Mouse (Mus musculus) adrenal gland, postnatal 4 days (tissue): ENCODE data around the gene Olfr165. TPM values are rescaled to one million over a fixed set of nuclear protein-coding genes. Genes with fewer than 3 reads are reported as not detected.
"Not testable (repeated sequence)": the region's sequence is repeated elsewhere in the genome, so short reads cannot be mapped to it uniquely, and the experiment has no call there.

Experiments
- DNase-seq, 2 experiments: peaks; one replicate each; pipeline ENCODE4 v3.0.0; 2021 to 2022; ENCODE audit warnings: low spot score in 2 of 2, mixed read lengths in 2 of 2
- long read RNA-seq, 2 experiments: library from polyadenylated mRNA; stranded (forward); transcript quantifications; one replicate each; pipeline ENCODE4 v2.0.0; 2021
- total RNA-seq, 2 experiments: library from RNA; stranded (reverse); gene quantifications; 2 replicates each; pipeline ENCODE4 v1.2.3; 2021

Olfr165 gene
- total RNA-seq = not detected
- long read RNA-seq, experiment 1 = 0 reads
- long read RNA-seq, experiment 2 = 0 reads

DNA sequence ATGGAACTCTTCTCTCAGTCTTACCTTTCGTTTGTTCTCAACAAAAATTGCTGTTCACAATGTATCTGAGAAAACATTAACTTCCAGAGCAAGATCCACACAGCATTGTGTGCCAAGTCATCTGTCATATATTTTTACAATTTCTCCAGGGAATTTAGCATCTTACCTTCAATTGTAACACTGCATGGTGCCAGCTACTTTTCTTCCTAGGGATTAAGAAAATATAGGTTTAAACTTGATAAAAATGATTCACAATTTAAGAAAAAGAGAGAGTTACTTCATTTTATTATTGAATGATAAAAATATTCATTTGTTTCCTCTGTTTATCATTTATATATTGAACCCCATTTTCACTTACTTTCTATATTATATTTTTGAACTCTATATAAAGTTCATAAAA lies at the start of gene Olfr165:
Gene Olfr165 (minus strand): TSS at position 101 of the 400 bp plus-strand sequence.
- DNase-seq = no peak

GRCm38 (mm10) chr16:19464365-19464764 lies 41.4 kb upstream of the Olfr165 start:
- DNase-seq = no peak

- not testable (repeated sequence) for DNase-seq
These were observed 35.8 kb upstream of the Olfr165 start for GRCm38 (mm10) chr16:19458741-19459140.

- no peak for DNase-seq
These were observed 35.0 kb downstream of the Olfr165 start for GRCm38 (mm10) chr16:19387984-19388383.

Other genes with a start within 250 kb of the Olfr165 start
- not detected for gene Olfr164, start 109.1 kb downstream of the Olfr165 start, total RNA-seq
- not detected for gene Olfr166, start 60.6 kb upstream of the Olfr165 start, total RNA-seq
- not detected for gene Olfr167, start 99.1 kb upstream of the Olfr165 start, total RNA-seq
- gene Olfr168, start 112.4 kb upstream of the Olfr165 start, total RNA-seq = not detected
- gene Olfr169, start 148.7 kb upstream of the Olfr165 start, total RNA-seq = not detected
- gene Olfr170, start 188.7 kb upstream of the Olfr165 start, total RNA-seq = not detected
- not detected for gene Olfr171, start 206.8 kb upstream of the Olfr165 start, total RNA-seq